Mouse (Mus musculus) macrophage (primary cell): ENCODE data around the gene Vmn1r215. TPM values are rescaled to one million over a fixed set of nuclear protein-coding genes. Genes with fewer than 3 reads are reported as not detected.
"Not testable (repeated sequence)": the region's sequence is repeated elsewhere in the genome, so short reads cannot be mapped to it uniquely, and the experiment has no call there.

ENCODE experiments used
- H3K27ac ChIP-seq: fragments of 350-480 bp; formaldehyde crosslinking; 2 replicates; pipeline ENCODE4 v1.9.0; 2021
- H3K36me3 ChIP-seq: fragments of 350-480 bp; formaldehyde crosslinking; 2 replicates; pipeline ENCODE4 v1.9.0; 2021; ENCODE audit errors: inconsistent target
- H3K4me3 ChIP-seq: fragments of 350-480 bp; formaldehyde crosslinking; 2 replicates; pipeline ENCODE4 v1.9.0; 2021; ENCODE audit errors: inconsistent target
- H3K79me2 ChIP-seq: fragments of 350-480 bp; formaldehyde crosslinking; 2 replicates; pipeline ENCODE4 v1.9.0; 2021; ENCODE audit errors: inconsistent target
- WGBS: methylation state at CpG from one replicate; pipeline ENCODE4 v1.1.7; 2026; ENCODE audit warnings: inconsistent platforms; ENCODE audit not compliant: missing documents; 5-methylcytosine and 5-hydroxymethylcytosine counted together
- polyA plus RNA-seq: library from polyadenylated mRNA; stranded (reverse); fragments of 250-400 nt; gene quantifications from 3 replicates; pipeline ENCODE4 v1.2.4, GENCODE M21; 2018; ENCODE audit warnings: inconsistent platforms
- total RNA-seq, 78 experiments: library from RNA; depleted of rRNA; stranded (reverse); fragments of 250-400 nt; gene quantifications; 1 replicate in 9 of 78; 2 replicates in 24 of 78; 3 replicates in 43 of 78; 4 replicates in 2 of 78; pipeline ENCODE4 v1.2.4; 2018; ENCODE audit warnings: inconsistent platforms in 56 of 78

Vmn1r215 gene
- total RNA-seq (2018; cell fraction: chromatin; rRNA removed): not detected
- total RNA-seq (2018; cell fraction: cytosol; rRNA removed): not detected
- total RNA-seq (2018; cell fraction: nucleus; rRNA removed): not detected
- not detected in 3 replicates for polyA plus RNA-seq

- 63% methylated on average over 1 of the region's 1 CpGs for WGBS
- no peaks in the 10 kb centered on the region for H3K79me2 ChIP-seq
- no peak within 1 kb of the TSS for H3K27ac ChIP-seq
- H3K4me3 ChIP-seq: no peak within 1 kb of the TSS
- no peaks in the 10 kb centered on the region for H3K36me3 ChIP-seq
Observed at GRCm38 (mm10) chr13:23067725-23068124, at the start of gene Vmn1r215. TSS of gene Vmn1r215 (plus strand) at chr13:23068025.

GRCm38 (mm10) chr13:23018158-23018557 is 49.7 kb upstream of the Vmn1r215 start:
- H3K27ac ChIP-seq: no peak overlapping the region
- H3K4me3 ChIP-seq: no peak overlapping the region
- no peaks in the 10 kb centered on the region for H3K79me2 ChIP-seq
- no peaks in the 10 kb centered on the region for H3K36me3 ChIP-seq

GRCm38 (mm10) chr13:23024812-23025211 is 43.0 kb upstream of the Vmn1r215 start:
- H3K4me3 ChIP-seq: no peak overlapping the region
- H3K36me3 ChIP-seq: no peaks in the 10 kb centered on the region
- no peaks in the 10 kb centered on the region for H3K79me2 ChIP-seq
- H3K27ac ChIP-seq: no peak overlapping the region

- WGBS: 84% methylated on average over 3 of the region's 3 CpGs
- Histone ChIP-seq H3K4me3 (no peak within 1 kb of the TSS), H3K36me3 (no peaks in the 10 kb centered on the region), H3K79me2 (no peaks in the 10 kb centered on the region), H3K27ac (no peak within 1 kb of the TSS)
Observed at GRCm38 (mm10) chr13:23030118-23030517, 37.7 kb upstream of the Vmn1r215 start, which contains the start of gene Vmn1r214. TSS of gene Vmn1r214 (plus strand) at chr13:23030418.

GRCm38 (mm10) chr13:23057778-23058177 is 10.0 kb upstream of the Vmn1r215 start:
- H3K36me3 ChIP-seq: no peaks in the 10 kb centered on the region
- no peak overlapping the region for H3K27ac ChIP-seq
- H3K4me3 ChIP-seq: no peak overlapping the region
- 38% methylated on average over 1 of the region's 1 CpGs for WGBS
- H3K79me2 ChIP-seq: no peaks in the 10 kb centered on the region

- no peak overlapping the region for H3K4me3 ChIP-seq
- no peaks in the 10 kb centered on the region for H3K36me3 ChIP-seq
- no peaks in the 10 kb centered on the region for H3K79me2 ChIP-seq
- WGBS: 100% methylated on average over 2 of the region's 2 CpGs
- no peak overlapping the region for H3K27ac ChIP-seq
Observed at GRCm38 (mm10) chr13:23069312-23069711, 1.5 kb downstream of the Vmn1r215 start.

GRCm38 (mm10) chr13:23094386-23094785 is 26.6 kb downstream of the Vmn1r215 start:
- no peaks in the 10 kb centered on the region for H3K36me3 ChIP-seq
- H3K79me2 ChIP-seq: no peaks in the 10 kb centered on the region
- H3K4me3 ChIP-seq: no peak overlapping the region
- 93% methylated on average over 4 of the region's 4 CpGs for WGBS
- H3K27ac ChIP-seq: no peak overlapping the region

- WGBS: 81% methylated on average over 1 of the region's 1 CpGs
- H3K36me3 ChIP-seq, H3K79me2 ChIP-seq, H3K4me3 ChIP-seq, H3K27ac ChIP-seq: not testable (repeated sequence)
Observed at GRCm38 (mm10) chr13:23118126-23118525, 50.3 kb downstream of the Vmn1r215 start, which contains the start of gene Vmn1r217. TSS of gene Vmn1r217 (minus strand) at chr13:23118226.

- Histone ChIP-seq H3K27ac (no peak overlapping the region), H3K36me3 (no peaks in the 10 kb centered on the region), H3K79me2 (no peaks in the 10 kb centered on the region), H3K4me3 (no peak overlapping the region)
- WGBS: 94% methylated on average over 2 of the region's 2 CpGs
Observed at GRCm38 (mm10) chr13:23120611-23121010, 52.8 kb downstream of the Vmn1r215 start.

Other genes starting within 250 kb of the Vmn1r215 start
- not detected in 3 replicates for gene Vmn1r210, start 236.7 kb upstream of the Vmn1r215 start, polyA plus RNA-seq
- gene Vmn1r211, start 210.5 kb upstream of the Vmn1r215 start, polyA plus RNA-seq: not detected in 3 replicates
- gene Vmn1r212, start 183.8 kb upstream of the Vmn1r215 start, polyA plus RNA-seq: not detected in 3 replicates
- not detected in 3 replicates for gene Vmn1r213, start 60.4 kb upstream of the Vmn1r215 start, polyA plus RNA-seq
- not detected in 3 replicates for gene Vmn1r214, start 37.6 kb upstream of the Vmn1r215 start, polyA plus RNA-seq
- not detected in 3 replicates for gene Vmn1r217, start 50.2 kb downstream of the Vmn1r215 start, polyA plus RNA-seq
- not detected in 3 replicates for gene Vmn1r218, start 65.1 kb downstream of the Vmn1r215 start, polyA plus RNA-seq
- not detected in 3 replicates for gene Vmn1r219, start 91.3 kb downstream of the Vmn1r215 start, polyA plus RNA-seq
- gene Vmn1r220, start 120.0 kb downstream of the Vmn1r215 start, polyA plus RNA-seq: not detected in 3 replicates
- not detected in 3 replicates for gene Vmn1r221, start 146.1 kb downstream of the Vmn1r215 start, polyA plus RNA-seq
- gene Vmn1r222, start 167.9 kb downstream of the Vmn1r215 start, polyA plus RNA-seq: not detected in 3 replicates
- not detected in 3 replicates for gene Vmn1r223, start 179.1 kb downstream of the Vmn1r215 start, polyA plus RNA-seq